Mouse (Mus musculus) layer of hippocampus, adult 8-10 months (tissue): ENCODE data around the gene Tinagl1. TPM values are rescaled to one million over a fixed set of nuclear protein-coding genes. Genes with fewer than 3 reads are reported as not detected.

Experiments used
- DNase-seq, 2 experiments: peaks; one replicate each; pipeline ENCODE4 v3.0.0; 2022; ENCODE audit warnings: low spot score in 2 of 2
- total RNA-seq, 4 experiments: library from RNA; stranded (reverse); gene quantifications; 2 replicates each; pipeline ENCODE4 v1.2.4; 2022

Tinagl1 gene
- total RNA-seq, 4 experiments from 2014 or later, result 9.7 to 11.8 (median 11.0) TPM

- DNase-seq, result no peak
These were observed 26.5 kb downstream of the Tinagl1 start for GRCm38 (mm10) chr4:130148405-130148804.

- DNase-seq, result no peak
These were observed 33.1 kb downstream of the Tinagl1 start for GRCm38 (mm10) chr4:130141786-130142185.

- DNase-seq, result peak; percentile 48 to 51
These were observed 33.9 kb downstream of the Tinagl1 start for GRCm38 (mm10) chr4:130140992-130141402.

- no peak for DNase-seq
These were observed 35.8 kb downstream of the Tinagl1 start, which contains the start of gene Hcrtr1 for GRCm38 (mm10) chr4:130139214-130139492. Gene Hcrtr1 (minus strand): TSS chr4:130139359.

GRCm38 (mm10) chr4:130138441-130139213 is 36.3 kb downstream of the Tinagl1 start:
- DNase-seq, result peak in 1 of 2 experiments; percentile 58

- no peak for DNase-seq
These were observed 41.5 kb downstream of the Tinagl1 start for GRCm38 (mm10) chr4:130133399-130133798.

- no peak for DNase-seq
These were observed 43.3 kb downstream of the Tinagl1 start for GRCm38 (mm10) chr4:130131448-130132105.

GRCm38 (mm10) chr4:130130641-130131350 is 44.1 kb downstream of the Tinagl1 start:
- DNase-seq, result no peak

GRCm38 (mm10) chr4:130130082-130130481 is 44.8 kb downstream of the Tinagl1 start:
- DNase-seq, result no peak

GRCm38 (mm10) chr4:130128907-130129306 is 46.0 kb downstream of the Tinagl1 start:
- no peak for DNase-seq

GRCm38 (mm10) chr4:130125935-130126334 is 49.0 kb downstream of the Tinagl1 start:
- no peak for DNase-seq

- DNase-seq, result no peak
These were observed 49.8 kb downstream of the Tinagl1 start for GRCm38 (mm10) chr4:130125164-130125563.

- DNase-seq, result no peak
These were observed 50.8 kb downstream of the Tinagl1 start for GRCm38 (mm10) chr4:130124110-130124509.

- DNase-seq, result no peak
These were observed 51.9 kb downstream of the Tinagl1 start for GRCm38 (mm10) chr4:130123020-130123419.

GRCm38 (mm10) chr4:130121560-130121959 is 53.4 kb downstream of the Tinagl1 start:
- DNase-seq, result no peak

- no peak for DNase-seq
These were observed 54.2 kb downstream of the Tinagl1 start for GRCm38 (mm10) chr4:130120752-130121151.

Other genes with a start within 250 kb of the Tinagl1 start
- gene Spocd1, start 245.9 kb downstream of the Tinagl1 start, total RNA-seq, result under 1 TPM; 0.14 to 0.68 (median 0.56) TPM
- 100 to 1,000 TPM; 433 to 519 (median 493) TPM for gene Adgrb2, start 190.3 kb downstream of the Tinagl1 start, total RNA-seq
- 10 to 100 TPM; 15.2 to 28.1 (median 21.2) TPM for gene Col16a1, start 127.3 kb downstream of the Tinagl1 start, total RNA-seq
- gene Pef1, start 72.6 kb downstream of the Tinagl1 start, total RNA-seq, result 10 to 100 TPM; 60.4 to 74.7 (median 68.3) TPM
- 1 to 10 TPM; 1.6 to 2.9 (median 2.4) TPM for gene Hcrtr1, start 35.8 kb downstream of the Tinagl1 start, total RNA-seq
- gene Gm853, start 47.3 kb upstream of the Tinagl1 start, total RNA-seq, result 1 to 10 TPM in 1 of 4 experiments, not detected in 3; 1.0 TPM
- 10 to 100 TPM in 2 of 4 experiments, 1 to 10 TPM in 2; 8.1 to 12.4 (median 10.2) TPM for gene Serinc2, start 104.1 kb upstream of the Tinagl1 start, total RNA-seq
- 100 to 1,000 TPM in 1 of 4 experiments, 10 to 100 TPM in 3; 87.7 to 102 (median 95.3) TPM for gene Fabp3, start 133.5 kb upstream of the Tinagl1 start, total RNA-seq
- 1 to 10 TPM in 2 of 4 experiments, under 1 TPM in 1, not detected in 1; 0.95 to 1.2 (median 1.1) TPM for gene Gm10570, start 133.6 kb upstream of the Tinagl1 start, total RNA-seq
- gene Zcchc17, start 184.8 kb upstream of the Tinagl1 start, total RNA-seq, result 10 to 100 TPM; 51.1 to 63.2 (median 59.1) TPM
- 10 to 100 TPM; 29.4 to 32.3 (median 30.6) TPM for gene Snrnp40, start 185.0 kb upstream of the Tinagl1 start, total RNA-seq